Mouse (Mus musculus) spleen, adult 2 months (tissue): ENCODE measurements around the gene Slc25a45.

Experiments used
- CTCF ChIP-seq: fragments of 200-500 bp; IDR thresholded peaks from 2 replicates; pipeline ENCODE4 v1.5.1; 2011; ENCODE audit warnings: mild to moderate bottlenecking, inconsistent platforms; ENCODE audit not compliant: insufficient read depth, insufficient read length, insufficient replicate concordance; ENCODE audit errors: extremely low read depth
- POLR2A ChIP-seq: fragments of 200-500 bp; IDR thresholded peaks from 2 replicates; pipeline ENCODE4 v1.6.1; 2011; ENCODE audit warnings: low read depth, low read length, inconsistent platforms

DNA sequence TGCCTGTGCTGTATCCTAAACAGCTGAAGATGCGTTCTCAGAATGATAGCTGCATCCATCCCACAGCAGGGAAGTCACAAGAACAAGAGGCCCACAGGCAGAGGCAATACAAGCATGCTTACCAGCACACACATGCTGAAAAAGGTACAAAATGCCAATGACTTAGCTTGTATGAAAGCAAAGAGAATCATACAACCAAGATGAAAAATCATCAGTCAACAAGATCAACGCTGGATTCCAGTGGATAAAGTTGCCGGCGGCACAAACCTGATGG lies 38.8 kb upstream of the Slc25a45 start:
- TF ChIP-seq CTCF (no peak), POLR2A (no peak)
